Mouse (Mus musculus): Measurements from ENCODE around the gene Tmem238.

The Tmem238 gene

DNA sequence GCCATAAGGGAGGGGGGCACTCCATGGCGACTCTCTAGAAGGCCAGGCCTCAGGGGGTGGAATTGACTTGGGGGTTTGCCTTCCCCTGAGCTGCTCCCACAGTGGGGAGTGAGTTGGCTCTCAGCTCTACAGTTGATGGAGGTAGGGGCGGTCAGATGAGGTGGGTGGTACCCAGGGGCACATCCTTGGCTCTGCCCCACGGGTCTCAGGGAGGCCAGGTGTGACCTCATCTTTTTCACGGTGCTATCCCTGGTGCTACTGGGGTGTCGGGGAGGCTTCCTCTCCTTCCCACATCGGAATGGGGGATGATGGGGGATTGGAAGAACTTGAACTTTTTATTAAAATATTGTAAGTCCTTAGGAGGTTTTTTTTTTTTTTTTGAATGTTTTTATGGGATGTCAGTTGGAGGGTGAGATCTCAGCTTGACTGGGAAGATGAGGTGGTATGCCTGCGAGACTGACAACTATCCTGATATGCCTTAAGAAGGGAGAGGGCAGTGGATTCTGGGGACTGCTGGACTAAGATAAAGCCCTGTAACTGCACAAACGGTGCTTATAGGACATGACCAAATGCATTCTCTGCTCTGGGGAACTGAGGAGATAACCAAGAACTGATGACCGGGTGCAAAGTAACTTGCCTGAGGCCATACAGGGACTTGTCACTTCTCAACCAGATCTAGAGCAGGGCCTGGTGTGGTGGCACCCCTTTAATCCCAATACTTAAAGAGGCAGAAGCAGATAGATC, 42.1 kb downstream of the Tmem238 start:
- no peak for DNase-seq (ENCODE audit: low spot score in 2 of 2)

- no peak for DNase-seq (ENCODE audit: low spot score in 2 of 2)
These were observed 43.0 kb downstream of the Tmem238 start for GRCm38 (mm10) chr7:4746326-4746980.

GRCm38 (mm10) chr7:4744886-4745285, 44.6 kb downstream of the Tmem238 start:
- DNase-seq (ENCODE audit: low spot score in 2 of 2), result no peak

DNA sequence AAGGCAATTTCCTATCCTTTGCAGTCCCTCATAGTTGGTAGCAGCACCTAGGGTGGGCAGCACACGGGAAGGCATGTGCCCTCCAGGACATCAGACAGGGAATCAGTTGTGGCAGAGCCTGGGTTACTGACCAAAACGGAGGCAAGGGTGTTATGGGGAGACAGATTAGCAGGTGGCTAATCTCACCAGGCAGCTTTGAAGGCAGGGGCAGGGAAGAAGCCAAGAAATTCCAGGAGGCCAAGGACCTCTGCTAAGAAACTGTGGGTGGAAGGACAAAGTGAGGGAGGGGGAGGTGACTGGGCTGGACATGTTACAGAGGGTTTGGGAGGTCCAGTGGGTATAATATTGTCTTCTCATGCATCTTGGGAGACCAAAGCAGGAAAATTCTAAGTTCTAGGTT, 46.1 kb downstream of the Tmem238 start:
- DNase-seq (ENCODE audit: low spot score in 2 of 2), result no peak

- DNase-seq (ENCODE audit: low spot score in 2 of 2), result no peak
These were observed 47.0 kb downstream of the Tmem238 start for GRCm38 (mm10) chr7:4742482-4742819.

DNA sequence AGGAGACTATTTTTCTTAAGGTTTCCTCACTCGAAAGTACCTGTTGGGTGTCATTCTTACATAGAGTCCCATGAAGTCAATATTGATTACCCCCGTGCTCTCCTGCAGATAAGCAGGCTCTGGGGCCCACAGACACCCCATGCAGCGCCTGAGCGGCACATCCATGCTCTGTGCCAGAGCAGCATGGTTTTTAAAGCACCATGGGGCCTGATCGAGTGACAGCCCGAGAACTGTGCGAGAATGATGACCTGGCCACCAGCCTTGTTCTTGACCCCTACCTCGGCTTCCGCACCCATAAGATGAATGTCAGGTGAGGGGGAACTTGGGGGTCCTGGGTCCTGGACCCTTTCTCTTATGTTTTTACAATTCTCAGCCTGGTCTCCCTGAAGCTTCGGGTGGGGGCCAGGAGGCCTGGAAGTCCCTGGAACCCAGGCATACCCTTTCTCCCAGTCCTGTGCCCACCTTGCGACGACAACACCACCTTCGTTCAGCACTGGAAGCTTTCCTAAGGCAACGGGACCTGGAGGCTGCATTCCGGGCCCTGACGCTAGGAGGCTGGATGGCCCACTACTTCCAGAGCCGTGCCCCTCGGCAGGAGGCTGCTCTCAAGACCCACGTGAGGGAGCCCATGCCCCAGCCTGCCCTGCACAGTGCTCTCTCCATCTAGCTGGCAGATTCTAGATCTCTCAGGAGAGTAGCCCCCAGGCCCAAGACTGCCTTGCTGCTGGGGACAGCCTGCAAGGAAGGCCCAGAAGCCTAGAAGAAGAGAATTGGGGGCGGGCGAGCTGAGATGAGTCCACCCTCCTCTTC, 47.6 kb downstream of the Tmem238 start:
- DNase-seq (ENCODE audit: low spot score in 2 of 2), result no peak

DNA sequence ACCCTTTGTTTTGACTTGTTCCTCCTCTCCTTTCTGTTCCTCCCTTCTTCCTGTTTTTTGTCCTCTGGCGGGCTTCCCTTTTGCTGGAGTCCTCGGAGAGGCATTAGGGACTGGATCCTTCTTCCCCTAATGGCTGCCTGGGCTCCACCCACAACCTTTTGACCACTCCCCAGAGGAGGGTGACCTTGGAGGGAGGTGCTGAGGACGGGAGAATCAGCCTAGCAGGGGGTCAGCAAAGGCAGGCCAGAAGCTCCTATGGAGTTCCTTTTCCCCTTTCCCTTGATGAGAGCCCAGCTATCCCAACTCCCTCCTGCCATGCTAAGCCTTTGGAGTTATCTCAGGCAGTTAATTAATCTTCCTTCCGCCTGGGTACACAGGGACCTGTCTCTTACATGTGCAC, 48.3 kb downstream of the Tmem238 start:
- DNase-seq (ENCODE audit: low spot score in 2 of 2), result peak in 1 of 2 experiments; percentile 17

GRCm38 (mm10) chr7:4740309-4740727, 49.1 kb downstream of the Tmem238 start:
- no peak for DNase-seq (ENCODE audit: low spot score in 2 of 2)

DNA sequence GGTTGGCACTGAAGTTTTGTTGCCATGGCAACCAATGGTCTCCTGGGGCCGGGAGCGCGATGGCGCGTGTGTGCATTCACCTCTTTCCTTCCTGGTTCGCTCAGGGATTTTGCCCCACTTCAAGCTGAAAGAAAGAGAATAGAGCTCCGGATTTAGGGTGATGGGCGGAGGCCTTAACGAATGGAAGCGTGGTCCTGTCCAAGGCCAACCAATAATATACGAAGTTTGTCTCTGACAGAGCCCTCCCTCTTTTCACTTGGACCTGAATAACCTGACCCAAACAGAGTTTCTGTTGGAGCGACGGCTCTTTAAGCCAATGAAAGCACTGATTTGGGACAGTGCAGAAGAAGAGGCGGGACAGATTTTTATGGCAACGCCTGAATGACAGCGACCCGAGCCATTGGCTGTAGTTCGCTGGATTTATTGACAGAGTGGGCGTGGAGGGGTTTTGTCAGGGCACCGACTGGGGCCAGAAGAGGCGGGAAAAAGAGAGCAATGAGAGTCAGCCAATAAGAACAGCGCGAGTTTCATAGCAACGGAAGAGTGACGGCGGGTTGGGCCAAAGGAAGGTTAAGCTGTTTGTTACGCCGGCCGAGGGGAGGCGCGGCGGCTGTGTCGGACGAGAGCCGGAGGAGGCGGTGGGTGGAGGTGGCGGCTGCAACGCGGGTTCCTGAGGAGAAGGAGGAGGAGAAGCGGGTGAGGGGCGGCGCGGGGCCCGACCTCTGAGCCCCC, 49.7 kb downstream of the Tmem238 start, which contains the start of gene Kmt5c:
Gene Kmt5c (plus strand): TSS at position 572 of the 732 bp plus-strand sequence.
- DNase-seq (ENCODE audit: low spot score in 2 of 2), result peak; percentile 93 to 97

GRCm38 (mm10) chr7:4739041-4739543, 50.4 kb downstream of the Tmem238 start:
- DNase-seq (ENCODE audit: low spot score in 2 of 2), result no peak
